Mouse (Mus musculus) left cerebral cortex, postnatal 10 days (tissue): ENCODE data around the gene Pdia5. TPM values are rescaled to one million over a fixed set of nuclear protein-coding genes. Genes with fewer than 3 reads are reported as not detected.

Experiments used
- DNase-seq, 2 experiments: peaks; one replicate each; pipeline ENCODE4 v3.0.0; 2021 to 2022; ENCODE audit warnings: low spot score in 2 of 2, mixed read lengths in 1 of 2; ENCODE audit errors: extremely low spot score in 1 of 2
- intact Hi-C: fragments of 180-260 bp; cut with DNase I; formaldehyde crosslinking; loops from one replicate; pipeline ENCODE4 v1.15.1; 2025
- total RNA-seq, 2 experiments: library from RNA; stranded (reverse); gene quantifications; 2 replicates each; pipeline ENCODE4 v1.2.3; 2021

Pdia5 gene
- total RNA-seq, 2 experiments from 2014 or later, result 4.3 to 5.1 TPM

DNA sequence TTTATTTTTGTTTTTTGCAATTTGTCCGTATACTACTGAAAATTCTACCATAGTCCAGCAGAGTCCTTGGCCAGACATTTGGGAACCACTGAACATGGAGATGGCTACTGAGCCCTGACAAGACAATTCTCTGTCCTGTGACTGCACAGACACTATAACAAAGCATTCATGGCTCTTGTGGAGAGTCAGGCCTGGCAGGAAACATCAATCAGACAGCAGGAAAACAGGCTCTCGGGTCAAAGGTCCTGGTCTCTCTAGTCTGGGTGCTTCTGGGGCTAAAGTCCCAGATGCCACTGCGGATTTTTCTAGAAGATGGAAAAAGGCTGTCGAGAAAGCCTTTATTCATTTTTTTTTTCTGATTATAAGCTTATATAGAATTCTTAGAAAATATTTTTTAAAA lies 3.6 kb downstream of the Pdia5 start:
- DNase-seq, result no peak
- intact Hi-C loops, result no loop called here

DNA sequence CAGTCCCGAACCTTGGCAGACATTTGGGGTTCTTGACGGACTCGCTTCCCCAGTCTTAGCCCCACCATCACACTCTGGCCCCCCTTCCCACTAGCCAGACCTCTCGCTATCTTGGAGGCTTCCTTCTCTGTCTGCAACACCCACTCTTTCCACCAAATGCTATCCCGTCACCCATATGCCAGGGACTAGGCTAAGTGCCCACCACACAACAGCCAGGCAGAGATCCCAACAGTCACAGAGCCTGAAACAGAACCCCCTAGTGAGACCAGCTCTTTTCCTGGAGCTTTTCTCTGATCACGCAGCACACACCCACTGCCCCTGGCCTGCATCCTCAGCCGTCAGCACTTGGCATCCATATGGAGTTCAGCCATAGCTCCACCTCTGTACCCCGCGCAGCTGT lies 5.0 kb downstream of the Pdia5 start:
- intact Hi-C loops, result no loop called here
- DNase-seq, result no peak

DNA sequence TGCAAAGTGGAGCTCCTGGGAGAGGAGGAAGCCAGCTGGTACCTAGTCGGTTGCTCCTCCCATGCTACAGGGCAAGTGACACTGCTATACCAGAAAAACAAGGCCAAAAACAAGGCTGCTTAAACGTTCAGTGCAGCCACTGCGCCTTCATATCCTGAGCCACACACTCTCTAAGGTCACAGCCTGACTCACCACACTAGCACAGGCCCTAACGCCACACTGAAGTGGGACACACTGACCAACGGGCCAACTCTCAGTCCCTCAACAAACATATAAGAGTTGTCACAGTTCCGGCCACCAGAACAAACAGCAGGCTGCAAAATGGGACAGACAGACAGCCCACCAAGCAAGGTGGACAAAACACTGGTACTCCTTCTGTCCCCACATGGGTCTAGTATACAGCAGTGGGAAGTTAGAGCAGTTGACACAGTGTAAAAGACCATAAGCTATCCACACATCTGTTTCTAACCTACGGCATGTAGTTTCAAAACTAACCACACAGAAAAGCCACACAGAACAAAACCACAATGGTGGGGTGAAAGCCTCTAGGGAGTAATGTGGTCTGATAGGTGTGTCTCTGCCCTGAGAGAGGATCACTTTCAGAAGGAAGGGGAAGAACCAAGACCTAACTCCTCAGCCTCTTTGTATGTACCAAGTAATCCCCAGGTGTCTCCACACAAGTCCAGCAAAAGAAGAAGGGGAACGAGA lies 6.0 kb downstream of the Pdia5 start:
- intact Hi-C loops, result no loop called here
- DNase-seq, result no peak

DNA sequence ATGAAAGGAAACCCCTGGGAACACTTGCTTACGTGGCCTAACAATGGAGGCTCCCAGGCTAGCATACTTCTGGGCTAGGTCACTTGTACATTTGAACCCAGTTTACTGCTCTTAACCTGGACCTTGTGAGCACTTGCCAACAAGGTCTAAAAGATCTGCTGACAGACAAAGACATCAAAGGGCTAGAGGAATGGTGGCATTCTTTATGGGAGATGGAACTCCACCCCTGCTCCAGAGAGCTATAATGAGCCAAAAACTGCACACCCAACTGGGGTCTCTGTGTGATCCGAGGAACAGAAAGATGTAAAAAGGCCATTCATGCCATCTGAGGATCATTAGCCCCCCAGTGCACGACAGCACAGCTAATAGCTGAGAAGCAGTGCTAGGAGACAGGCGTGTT lies 6.6 kb downstream of the Pdia5 start:
- DNase-seq, result no peak
- intact Hi-C loops, result no loop called here

DNA sequence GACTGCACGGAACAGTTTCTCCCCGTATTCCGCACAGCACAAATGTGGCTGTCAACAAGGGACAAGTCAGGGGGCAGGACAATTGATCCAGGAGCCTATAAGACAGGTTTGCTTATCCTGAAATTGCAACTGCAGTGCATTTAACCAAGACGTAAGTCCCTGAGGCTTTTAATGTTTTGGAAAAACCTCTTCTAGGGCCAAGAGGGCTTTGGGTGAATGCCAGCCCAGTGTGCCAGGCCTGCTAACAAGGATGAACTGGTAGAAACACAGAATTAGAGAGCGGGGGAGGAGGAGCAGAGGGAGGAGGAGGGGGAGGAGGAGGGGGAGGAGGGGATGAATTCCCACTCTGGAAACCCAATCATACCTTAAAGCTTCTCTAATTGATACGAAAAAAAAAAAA lies 11.4 kb downstream of the Pdia5 start:
- intact Hi-C loops, result no loop called here
- DNase-seq, result peak in 1 of 2 experiments; percentile 40

DNA sequence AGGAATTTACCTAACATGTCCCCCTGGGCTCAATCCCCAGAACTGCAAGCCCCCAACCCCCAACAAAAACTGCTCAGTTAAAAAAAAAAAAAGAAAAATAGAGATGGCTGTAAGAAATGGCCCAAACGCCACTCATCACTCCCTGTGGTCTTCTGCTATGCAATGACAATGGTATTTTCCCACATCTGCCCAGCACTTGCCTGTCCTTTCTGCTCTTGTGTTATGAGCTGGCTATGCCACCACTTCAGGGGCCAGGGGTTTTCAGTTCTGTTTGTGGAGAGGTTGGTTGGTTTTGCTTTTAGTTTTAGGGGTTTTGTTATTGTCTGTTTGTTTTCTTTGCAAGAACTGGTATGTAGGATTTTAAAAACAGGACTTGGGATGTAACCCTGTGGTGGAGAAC lies 13.4 kb downstream of the Pdia5 start:
- intact Hi-C loops, result no loop called here
- no peak for DNase-seq

DNA sequence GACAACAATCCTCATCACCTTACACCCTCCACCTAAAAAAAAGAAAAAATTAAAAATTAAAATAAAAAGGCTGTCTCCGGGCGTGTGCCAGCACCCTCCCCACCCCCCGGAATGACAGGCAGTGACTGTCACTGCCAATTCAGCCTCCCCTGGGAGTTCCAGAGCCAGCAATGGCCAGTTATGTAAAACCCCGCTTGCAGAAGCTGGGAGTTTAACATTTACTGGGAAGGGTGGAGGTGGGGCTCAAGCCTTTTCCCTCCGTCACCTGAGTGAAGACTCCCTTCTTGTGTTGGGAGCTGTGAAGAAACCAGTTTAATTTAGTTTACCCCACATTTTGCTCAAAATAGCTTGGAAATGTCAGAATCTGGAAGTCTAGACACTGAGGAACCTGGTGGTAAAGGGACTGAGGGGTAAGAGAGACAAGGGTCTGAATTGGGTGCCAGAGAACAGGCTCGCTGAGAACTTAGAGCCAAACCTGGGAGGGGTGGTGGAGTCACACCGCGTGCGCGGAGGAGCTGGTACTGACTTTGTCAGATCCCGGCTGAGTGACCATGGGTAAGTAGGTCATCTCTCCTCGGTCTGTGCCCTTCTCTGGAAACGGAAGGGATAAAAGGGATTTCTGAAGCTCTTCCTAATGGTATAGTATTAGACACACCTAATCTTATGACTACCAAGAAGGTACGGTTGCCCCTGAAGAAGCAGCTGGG lies 18.0 kb downstream of the Pdia5 start:
- intact Hi-C loops, result no loop called here
- no peak for DNase-seq

DNA sequence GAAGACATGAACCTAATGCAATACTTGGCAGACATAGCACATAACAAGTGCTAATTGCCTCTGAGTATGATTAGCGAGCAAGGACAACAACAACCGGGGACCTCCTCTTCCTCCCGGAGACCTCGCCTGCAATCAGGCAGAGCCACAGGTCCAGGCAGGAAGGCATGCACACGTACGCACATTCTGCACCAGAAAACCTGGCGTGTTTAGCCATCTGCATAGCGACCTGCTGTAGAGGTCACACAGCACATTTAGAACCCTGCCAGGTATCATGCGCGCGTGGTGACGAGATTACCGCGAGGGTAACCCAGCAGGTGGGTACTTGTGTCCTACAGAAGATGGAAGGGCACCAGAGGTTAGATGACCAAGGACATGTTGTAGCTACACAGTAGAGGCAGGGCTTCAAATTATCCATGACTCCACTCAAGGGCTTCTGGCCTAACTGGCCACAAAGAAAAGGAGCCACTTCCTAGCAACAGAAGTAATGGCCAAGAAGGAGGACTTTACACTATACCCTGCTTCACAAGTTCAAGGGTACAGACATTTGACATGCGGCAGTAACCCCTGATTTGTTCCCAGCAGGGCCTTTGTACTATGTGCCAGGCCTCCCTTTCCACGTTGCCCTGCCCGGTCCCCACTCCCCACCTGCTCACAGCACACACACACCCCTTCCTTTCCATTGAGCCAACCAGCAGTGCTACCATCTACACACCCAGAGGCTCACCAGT lies 18.7 kb downstream of the Pdia5 start:
- peak in 1 of 2 experiments; percentile 31 for DNase-seq
- intact Hi-C loops, result no loop called here

DNA sequence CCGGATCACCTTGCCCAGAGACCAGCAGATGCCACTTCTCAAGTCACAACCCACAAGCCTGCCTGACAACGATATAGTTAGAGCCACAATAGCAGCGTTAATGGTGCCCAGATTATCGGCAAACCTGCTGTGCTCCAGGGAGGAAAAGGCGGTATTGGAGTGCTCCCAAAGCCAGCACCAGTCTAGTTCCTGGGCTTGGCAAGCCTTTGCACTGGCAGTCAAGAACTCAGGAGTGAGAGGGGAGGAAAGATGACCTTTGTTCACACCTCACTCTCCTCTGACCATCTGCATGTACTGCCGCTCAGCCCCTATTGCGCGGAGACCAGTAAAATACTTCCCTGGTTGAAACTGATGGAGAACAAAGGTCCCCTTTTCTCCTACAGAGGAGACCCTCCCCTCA lies 19.7 kb downstream of the Pdia5 start:
- intact Hi-C loops, result no loop called here

DNA sequence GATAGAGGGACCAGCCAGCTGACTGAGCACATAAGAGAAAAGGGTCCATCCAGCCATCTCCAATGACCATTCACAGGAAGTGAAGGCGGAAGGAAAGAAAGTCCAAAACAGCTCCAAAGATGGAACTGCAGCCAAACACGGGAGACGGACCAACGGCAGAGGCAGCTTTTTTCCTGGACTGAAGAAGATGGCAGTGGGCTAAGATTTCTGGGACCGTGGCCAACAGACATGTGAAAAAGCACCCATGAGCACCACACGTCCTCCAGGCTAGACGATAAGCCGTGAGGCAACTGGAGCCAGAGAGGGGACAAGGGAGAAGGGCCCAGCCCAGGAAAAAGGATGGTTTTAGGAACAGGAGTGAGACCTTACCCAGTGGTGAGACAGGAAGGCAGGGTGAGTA lies 20.6 kb downstream of the Pdia5 start:
- intact Hi-C loops, result no loop called here
- DNase-seq, result peak; percentile 40 to 48

More for the DNA sequence above, 19.7 kb downstream of the Pdia5 start:
- DNase-seq, result peak in 1 of 2 experiments; percentile 4

DNA sequence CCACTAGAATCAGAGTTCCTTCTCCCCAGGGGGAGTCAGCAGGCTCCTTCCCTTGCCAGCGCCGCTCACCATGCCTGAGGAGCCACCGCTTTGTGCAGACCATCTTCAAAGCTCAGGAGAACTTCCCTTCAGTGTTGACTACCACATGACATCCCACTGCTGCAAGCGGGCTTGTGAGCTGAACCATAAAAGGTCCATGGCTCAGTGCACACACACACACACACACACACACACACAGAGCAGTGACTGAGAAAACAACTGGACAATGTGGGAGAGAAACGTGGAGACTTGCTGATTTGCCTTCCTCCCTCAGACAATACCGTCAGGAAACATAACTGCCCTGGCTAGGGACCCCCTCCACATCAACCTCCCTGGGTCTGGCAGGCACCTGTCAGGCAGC lies 21.7 kb downstream of the Pdia5 start:
- DNase-seq, result peak in 1 of 2 experiments; percentile 39
- intact Hi-C loops, result no loop called here

DNA sequence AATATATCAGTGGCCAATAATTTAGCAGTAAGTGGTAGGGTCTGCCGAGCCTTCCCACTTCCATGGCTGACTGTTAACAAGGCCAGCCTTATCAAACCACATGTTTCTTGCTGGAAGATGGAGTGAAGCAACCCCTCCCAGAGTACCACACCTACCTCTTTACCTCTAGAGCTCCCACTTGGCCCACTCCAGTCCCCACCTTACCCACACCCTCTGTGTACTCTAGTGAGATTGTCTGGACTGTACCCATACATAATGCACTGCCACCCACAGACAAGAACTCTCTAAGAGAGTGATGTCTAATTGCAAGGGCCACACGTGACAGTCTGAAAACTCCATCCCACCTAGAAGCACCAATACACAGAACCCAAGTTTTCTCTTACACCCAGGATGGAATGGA lies 23.6 kb downstream of the Pdia5 start:
- no peak for DNase-seq
- intact Hi-C loops, result no loop called here

DNA sequence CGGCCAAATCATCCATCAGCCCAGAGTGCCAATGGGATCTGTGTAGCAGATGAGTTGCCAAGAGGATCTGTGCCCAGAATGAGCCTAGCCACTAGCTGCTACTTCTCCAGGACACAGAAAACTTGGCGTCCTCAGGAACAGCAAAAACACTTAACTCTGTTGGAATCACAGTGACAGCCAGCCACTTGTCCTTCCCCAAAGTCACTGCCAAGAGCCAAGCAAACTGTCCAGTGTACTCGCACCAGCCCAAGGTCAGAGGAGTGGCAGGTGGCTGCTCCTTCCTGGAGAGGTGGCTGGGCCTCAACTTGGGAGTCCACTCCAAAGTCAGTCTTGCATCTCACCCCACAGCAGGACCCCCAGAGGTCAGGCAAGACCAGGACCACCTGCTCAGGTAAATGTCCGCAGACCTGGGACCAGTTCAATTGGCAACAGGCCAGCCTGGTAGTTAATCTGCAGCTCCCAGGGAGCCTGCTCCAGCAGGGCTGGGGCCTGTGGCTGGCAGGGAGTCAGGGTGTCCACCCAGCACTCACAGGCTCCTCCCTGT lies 24.8 kb downstream of the Pdia5 start:
- DNase-seq, result peak in 1 of 2 experiments; percentile 56
- intact Hi-C loops, result no loop called here

DNA sequence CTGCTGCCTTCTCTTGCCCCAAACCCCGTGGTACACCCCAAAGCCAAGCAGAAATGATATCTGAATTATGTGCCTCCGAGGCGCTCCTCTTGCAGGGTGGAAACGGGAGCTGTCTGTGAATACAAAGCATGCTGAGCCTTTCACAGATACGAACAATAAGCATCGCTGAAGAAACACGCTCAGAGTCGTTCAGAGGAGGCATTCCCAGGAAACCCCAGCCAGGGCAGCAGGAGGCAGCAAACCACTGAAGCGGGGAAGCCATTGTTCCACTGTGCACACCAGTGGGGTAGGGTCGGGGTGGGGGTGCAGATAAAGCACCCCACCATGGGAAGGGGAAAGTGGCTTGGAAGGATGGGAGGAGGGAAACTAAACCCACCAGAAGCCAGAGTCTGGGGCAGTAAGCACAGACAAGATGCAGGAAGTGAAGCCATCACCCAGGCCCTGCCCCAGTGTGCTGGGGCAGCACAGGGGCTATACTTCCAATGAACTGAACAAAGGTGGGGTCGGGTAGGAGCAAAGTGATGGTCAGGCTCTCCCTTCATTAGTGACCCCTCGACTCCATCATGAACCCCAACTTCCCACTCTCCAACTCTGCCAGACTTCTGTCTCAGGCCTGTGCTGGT lies 25.9 kb downstream of the Pdia5 start:
- intact Hi-C loops, result no loop called here
- DNase-seq, result no peak

DNA sequence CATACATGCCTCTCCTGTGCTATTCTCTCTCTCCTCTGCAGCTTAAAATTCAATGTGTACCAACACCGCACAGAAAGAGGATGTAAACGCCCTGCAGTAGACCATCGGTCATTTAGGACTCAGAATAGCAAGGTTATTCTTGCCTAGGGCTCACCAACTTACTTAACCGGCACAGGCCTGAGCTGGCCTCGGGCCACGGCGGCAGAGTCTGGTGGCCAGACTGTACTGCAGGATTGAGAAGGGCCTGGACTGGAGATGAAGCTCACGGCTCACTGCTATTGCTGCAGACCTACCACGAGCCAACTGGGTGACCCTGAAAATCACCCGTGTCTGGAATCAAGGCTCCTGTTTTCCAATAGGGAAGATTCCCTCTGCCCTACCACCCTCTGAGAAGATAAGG lies 27.0 kb downstream of the Pdia5 start:
- DNase-seq, result no peak
- intact Hi-C loops, result no loop called here

DNA sequence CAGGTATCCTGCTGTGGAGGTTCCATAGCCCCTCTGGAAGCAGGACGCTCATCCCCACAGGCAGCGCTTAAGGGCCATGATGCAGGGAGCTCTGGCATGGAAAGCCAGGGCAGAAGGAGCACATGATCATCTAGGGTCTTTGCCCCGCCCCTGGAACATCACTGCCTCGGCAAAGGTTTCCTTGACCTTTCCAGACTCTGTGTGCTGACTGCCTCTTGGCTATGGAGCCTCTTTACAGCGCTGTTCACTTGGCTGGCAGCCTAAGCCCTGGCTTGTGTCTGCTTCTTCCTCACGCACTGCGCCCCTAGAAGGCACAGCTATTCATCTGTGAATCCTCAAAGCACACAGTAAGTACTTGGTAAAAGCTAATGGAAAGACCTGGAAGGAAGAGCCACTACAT lies 27.7 kb downstream of the Pdia5 start:
- intact Hi-C loops, result no loop called here
- DNase-seq, result no peak

DNA sequence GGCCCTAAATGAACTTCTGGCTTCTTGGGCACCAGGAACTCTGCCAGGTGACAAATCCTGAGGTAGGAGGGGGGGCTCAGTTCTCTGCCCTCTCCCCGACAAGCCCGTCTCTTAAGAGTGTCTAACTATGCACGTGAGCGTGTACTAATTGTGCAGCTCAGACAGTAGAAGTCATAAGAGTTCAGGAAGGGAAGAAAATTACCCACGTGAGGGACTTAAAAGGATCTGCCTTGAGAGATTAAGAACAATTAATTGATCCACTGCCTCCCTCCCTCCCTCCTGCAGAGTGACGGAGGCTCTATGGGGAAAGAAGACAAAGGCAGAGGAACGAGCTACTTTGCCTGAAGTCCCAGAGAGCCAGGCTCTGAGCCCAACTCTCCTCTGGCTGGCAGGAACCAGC lies 31.1 kb downstream of the Pdia5 start:
- DNase-seq, result no peak
- intact Hi-C loops, result no loop called here

DNA sequence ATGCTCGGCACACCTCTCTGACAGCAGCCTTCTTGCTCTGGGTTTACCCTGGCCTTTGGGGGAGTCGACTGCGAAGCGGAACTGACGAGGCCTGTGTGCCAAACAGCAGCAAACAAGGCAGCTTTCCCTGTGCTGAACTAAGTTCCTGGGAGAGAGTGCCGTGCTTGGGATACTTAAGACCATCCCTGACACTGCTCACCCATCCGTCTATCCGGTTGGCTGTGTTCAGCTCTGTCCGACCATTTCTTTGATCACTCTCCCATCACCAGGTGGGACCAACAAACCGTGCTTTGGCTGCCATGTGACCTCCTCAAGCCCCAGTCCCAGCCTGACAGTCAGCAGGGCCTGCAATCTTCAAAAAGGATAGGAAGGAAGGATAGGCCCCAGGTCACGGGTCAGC lies 32.4 kb downstream of the Pdia5 start:
- DNase-seq, result no peak
- intact Hi-C loops, result no loop called here

DNA sequence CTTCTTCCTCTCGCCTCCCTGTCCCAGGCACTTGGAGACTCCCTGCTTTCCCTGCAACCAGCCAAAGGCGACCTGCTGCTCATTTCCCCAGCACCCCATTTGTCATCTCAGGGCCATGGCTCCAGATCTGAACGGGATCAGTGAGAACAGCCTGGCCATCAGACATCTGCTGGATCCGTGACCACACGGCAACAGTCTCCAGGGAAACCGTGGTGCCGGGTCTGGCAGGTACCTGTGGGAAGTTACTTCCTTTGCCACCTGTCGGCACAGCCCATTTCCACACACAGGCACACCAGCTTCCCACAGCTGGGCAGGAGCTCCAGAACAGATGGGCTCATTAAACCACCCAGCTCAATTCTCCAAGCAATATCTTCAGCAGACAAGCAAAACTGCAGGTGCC lies 33.2 kb downstream of the Pdia5 start:
- no peak for DNase-seq
- intact Hi-C loops, result no loop called here
